Mouse (Mus musculus): Measurements from ENCODE around the gene Ppp1r9a. TPM values are rescaled to one million over a fixed set of nuclear protein-coding genes. Genes with fewer than 3 reads are reported as not detected.

The Ppp1r9a gene
- polyA plus RNA-seq, 1 experiment, result 63.9 TPM

GRCm38 (mm10) chr6:5026772-5027171 lies 124.1 kb downstream of the Ppp1r9a start:
- no peaks in the 10 kb centered on the region for H3K4me1 ChIP-seq (ENCODE audit: control insufficient read depth, insufficient read depth, low read length)
- no peak overlapping the region for H3K27ac ChIP-seq (ENCODE audit: insufficient read depth, low read length)
- H3K4me3 ChIP-seq (ENCODE audit: insufficient read depth, low read length), result no peak overlapping the region
- TF ChIP-seq CTCF (IDR thresholded peaks at IDR 0.05; ENCODE audit: extremely low read depth, insufficient read depth, low read length), result no peak
- no peak for TF ChIP-seq POLR2A (IDR thresholded peaks at IDR 0.05; ENCODE audit: extremely low read depth, insufficient read depth, low read length)

GRCm38 (mm10) chr6:5027213-5027612 lies 124.5 kb downstream of the Ppp1r9a start:
- H3K4me1 ChIP-seq (ENCODE audit: control insufficient read depth, insufficient read depth, low read length), result no peaks in the 10 kb centered on the region
- TF ChIP-seq CTCF (IDR thresholded peaks at IDR 0.05; ENCODE audit: extremely low read depth, insufficient read depth, low read length) (no peak), POLR2A (IDR thresholded peaks at IDR 0.05; ENCODE audit: extremely low read depth, insufficient read depth, low read length) (no peak)

GRCm38 (mm10) chr6:5027801-5028200 lies 125.1 kb downstream of the Ppp1r9a start:
- Histone ChIP-seq H3K27ac (ENCODE audit: insufficient read depth, low read length) (no peak overlapping the region), H3K4me1 (ENCODE audit: control insufficient read depth, insufficient read depth, low read length) (no peaks in the 10 kb centered on the region), H3K4me3 (ENCODE audit: insufficient read depth, low read length) (no peak overlapping the region)
- TF ChIP-seq POLR2A (IDR thresholded peaks at IDR 0.05; ENCODE audit: extremely low read depth, insufficient read depth, low read length) (no peak), CTCF (IDR thresholded peaks at IDR 0.05; ENCODE audit: extremely low read depth, insufficient read depth, low read length) (no peak)

More at GRCm38 (mm10) chr6:5027213-5027612, 124.5 kb downstream of the Ppp1r9a start:
- no peak overlapping the region for H3K4me3 ChIP-seq (ENCODE audit: insufficient read depth, low read length)
- H3K27ac ChIP-seq (ENCODE audit: insufficient read depth, low read length), result no peak overlapping the region

DNA sequence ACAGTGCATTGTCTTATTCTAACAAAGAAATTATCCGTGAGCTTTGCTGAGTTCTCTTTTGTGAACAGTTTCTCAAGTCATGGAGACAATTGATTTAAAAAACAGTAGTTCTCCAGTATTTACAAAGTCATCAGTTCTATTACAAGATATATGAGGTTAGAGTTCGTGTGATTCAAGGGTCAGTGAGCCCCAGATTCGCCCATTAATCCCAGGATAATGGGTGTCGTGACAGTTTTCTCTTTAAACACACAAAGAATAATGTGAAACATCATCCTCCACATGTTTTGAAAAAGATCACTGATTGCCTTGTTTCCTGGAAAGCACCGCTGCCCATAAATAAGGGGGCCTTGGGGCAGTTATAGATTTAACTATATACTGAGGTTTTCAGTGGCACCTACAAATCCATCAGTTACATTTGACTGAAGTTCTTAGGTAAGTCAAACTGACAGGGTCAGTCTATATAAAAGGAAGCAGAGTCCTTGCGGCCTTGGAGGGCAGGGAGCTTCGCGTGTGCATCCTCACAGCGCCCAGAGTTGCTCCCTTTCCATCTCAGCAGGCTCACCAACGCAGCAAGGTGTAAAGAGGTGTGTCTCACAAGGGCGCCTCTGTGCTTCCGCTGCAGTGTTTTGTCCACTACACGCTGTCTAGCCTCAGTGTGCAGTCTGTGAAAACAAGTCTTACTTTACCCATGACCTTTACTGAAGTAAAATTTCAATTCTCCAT lies 126.6 kb downstream of the Ppp1r9a start:
- no peak overlapping the region for H3K27ac ChIP-seq (ENCODE audit: insufficient read depth, low read length)
- no peak overlapping the region for H3K4me3 ChIP-seq (ENCODE audit: insufficient read depth, low read length)
- H3K4me1 ChIP-seq (ENCODE audit: control insufficient read depth, insufficient read depth, low read length), result no peaks in the 10 kb centered on the region
- TF ChIP-seq POLR2A (IDR thresholded peaks at IDR 0.05; ENCODE audit: extremely low read depth, insufficient read depth, low read length), result no peak
- TF ChIP-seq CTCF (IDR thresholded peaks at IDR 0.05; ENCODE audit: extremely low read depth, insufficient read depth, low read length), result no peak

- TF ChIP-seq CTCF (IDR thresholded peaks at IDR 0.05; ENCODE audit: extremely low read depth, insufficient read depth, low read length) (no peak), POLR2A (IDR thresholded peaks at IDR 0.05; ENCODE audit: extremely low read depth, insufficient read depth, low read length) (no peak)
- no peak overlapping the region for H3K27ac ChIP-seq (ENCODE audit: insufficient read depth, low read length)
- no peaks in the 10 kb centered on the region for H3K4me1 ChIP-seq (ENCODE audit: control insufficient read depth, insufficient read depth, low read length)
- H3K4me3 ChIP-seq (ENCODE audit: insufficient read depth, low read length), result no peak overlapping the region
These were observed 127.2 kb downstream of the Ppp1r9a start for GRCm38 (mm10) chr6:5029956-5030355.

DNA sequence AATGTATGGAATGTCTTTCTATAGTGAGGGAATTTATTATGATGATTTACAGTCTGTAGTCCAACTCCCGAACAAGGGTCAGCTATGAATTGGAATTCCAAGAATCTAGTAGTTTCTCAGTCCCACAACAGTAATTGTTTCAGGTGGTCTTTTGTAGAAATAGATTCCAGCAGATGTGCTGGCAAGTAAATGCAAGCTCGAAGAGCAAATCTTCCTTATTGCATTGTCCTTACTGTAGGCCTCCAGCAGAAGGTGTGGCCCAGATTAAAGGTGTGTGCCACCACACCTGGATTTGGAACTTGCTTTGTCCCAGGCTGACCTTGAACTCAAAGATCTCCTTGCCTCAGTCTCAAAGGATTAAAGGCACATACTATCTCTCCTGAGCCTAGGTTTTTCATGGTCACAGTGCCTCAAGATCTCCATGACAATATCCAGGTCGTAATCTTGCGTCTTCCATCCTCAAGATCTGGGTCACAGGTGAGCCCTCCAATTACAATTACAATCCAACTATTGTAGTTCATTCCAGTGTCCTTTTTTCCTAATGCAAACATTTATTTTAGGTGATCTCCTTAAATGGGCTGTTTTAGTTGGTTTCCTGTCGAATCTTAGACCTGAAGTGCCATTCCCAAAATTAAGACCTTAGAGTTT lies 130.4 kb downstream of the Ppp1r9a start:
- H3K4me3 ChIP-seq (ENCODE audit: insufficient read depth, low read length), result no peak overlapping the region
- H3K4me1 ChIP-seq (ENCODE audit: control insufficient read depth, insufficient read depth, low read length), result no peaks in the 10 kb centered on the region
- TF ChIP-seq POLR2A (IDR thresholded peaks at IDR 0.05; ENCODE audit: extremely low read depth, insufficient read depth, low read length), result no peak
- no peak for TF ChIP-seq CTCF (IDR thresholded peaks at IDR 0.05; ENCODE audit: extremely low read depth, insufficient read depth, low read length)
- no peak overlapping the region for H3K27ac ChIP-seq (ENCODE audit: insufficient read depth, low read length)

GRCm38 (mm10) chr6:5037225-5037624 lies 134.5 kb downstream of the Ppp1r9a start:
- Histone ChIP-seq H3K4me3 (ENCODE audit: insufficient read depth, low read length) (no peak overlapping the region), H3K4me1 (ENCODE audit: control insufficient read depth, insufficient read depth, low read length) (no peaks in the 10 kb centered on the region), H3K27ac (ENCODE audit: insufficient read depth, low read length) (no peak overlapping the region)
- no peak for TF ChIP-seq POLR2A (IDR thresholded peaks at IDR 0.05; ENCODE audit: extremely low read depth, insufficient read depth, low read length)
- TF ChIP-seq CTCF (IDR thresholded peaks at IDR 0.05; ENCODE audit: extremely low read depth, insufficient read depth, low read length), result no peak

GRCm38 (mm10) chr6:5038140-5038749 lies 135.5 kb downstream of the Ppp1r9a start:
- TF ChIP-seq POLR2A (IDR thresholded peaks at IDR 0.05; ENCODE audit: extremely low read depth, insufficient read depth, low read length), result no peak
- TF ChIP-seq CTCF (IDR thresholded peaks at IDR 0.05; ENCODE audit: extremely low read depth, insufficient read depth, low read length), result no peak
- Histone ChIP-seq H3K27ac (ENCODE audit: insufficient read depth, low read length) (no peak overlapping the region), H3K4me1 (ENCODE audit: control insufficient read depth, insufficient read depth, low read length) (no peaks in the 10 kb centered on the region), H3K4me3 (ENCODE audit: insufficient read depth, low read length) (no peak overlapping the region)

GRCm38 (mm10) chr6:5039316-5039715 lies 136.6 kb downstream of the Ppp1r9a start:
- no peaks in the 10 kb centered on the region for H3K4me1 ChIP-seq (ENCODE audit: control insufficient read depth, insufficient read depth, low read length)
- H3K27ac ChIP-seq (ENCODE audit: insufficient read depth, low read length), result no peak overlapping the region
- TF ChIP-seq CTCF (IDR thresholded peaks at IDR 0.05; ENCODE audit: extremely low read depth, insufficient read depth, low read length) (no peak), POLR2A (IDR thresholded peaks at IDR 0.05; ENCODE audit: extremely low read depth, insufficient read depth, low read length) (no peak)
- no peak overlapping the region for H3K4me3 ChIP-seq (ENCODE audit: insufficient read depth, low read length)

All from cortical plate, adult 2 months (tissue).